Mouse (Mus musculus): ENCODE data around the gene Rnf13.

GRCm38 (mm10) chr3:57736419-57737095, 695 bp downstream of the Rnf13 start:
- TF ChIP-seq CTCF (IDR thresholded peaks at IDR 0.05; ENCODE audit: control insufficient read depth, insufficient read depth, low read length) = no peak
- no peak for TF ChIP-seq POLR2A (IDR thresholded peaks at IDR 0.05; ENCODE audit: borderline replicate concordance, control insufficient read depth, low read depth, low read length)
